Mouse (Mus musculus) stomach, embryonic 16.5 days (tissue): ENCODE results near the gene Fras1. TPM values are rescaled to one million over a fixed set of nuclear protein-coding genes. Genes with fewer than 3 reads are reported as not detected.

Experiments used
- ATAC-seq: fragments of 200-750 bp; cut with Nextera tagmentation; 2 replicates; pipeline ENCODE4 v1.8.0; 2017; ENCODE audit warnings: moderate number of reproducible peaks, moderate TSS enrichment; ENCODE audit not compliant: insufficient read depth, low FRiP score
- H3K27ac ChIP-seq: fragments of 300-500 bp; sonication (generic); 2 replicates; pipeline ENCODE4 v1.5.1; 2014; ENCODE audit warnings: low read length
- H3K27me3 ChIP-seq: fragments of 300-500 bp; sonication (generic); 2 replicates; pipeline ENCODE4 v1.6.1; 2014; ENCODE audit warnings: low read length, control low read depth, mixed read lengths; ENCODE audit not compliant: control insufficient read depth, insufficient read depth
- H3K36me3 ChIP-seq: fragments of 300-500 bp; sonication (generic); 2 replicates; pipeline ENCODE4 v1.6.1; 2014; ENCODE audit warnings: low read length; ENCODE audit not compliant: control insufficient read depth, insufficient read depth
- H3K4me1 ChIP-seq: fragments of 300-500 bp; sonication (generic); 2 replicates; pipeline ENCODE4 v1.6.1; 2014; ENCODE audit warnings: low read length, control low read depth, mixed read lengths; ENCODE audit not compliant: control insufficient read depth, insufficient read depth
- H3K4me2 ChIP-seq: fragments of 300-500 bp; sonication (generic); 2 replicates; pipeline ENCODE4 v1.6.1; 2014; ENCODE audit warnings: low read depth, low read length, mixed read lengths
- H3K4me3 ChIP-seq: fragments of 300-500 bp; sonication (generic); replicated peaks from 2 replicates; pipeline ENCODE4 v1.5.1; 2014; ENCODE audit warnings: mild to moderate bottlenecking, low read length
- H3K9ac ChIP-seq: fragments of 300-500 bp; sonication (generic); 2 replicates; pipeline ENCODE4 v1.6.1; 2014; ENCODE audit warnings: low read length
- H3K9me3 ChIP-seq: fragments of 300-500 bp; sonication (generic); replicated peaks from 2 replicates; pipeline ENCODE4 v1.6.1; 2016; ENCODE audit warnings: low read length, control low read depth; ENCODE audit not compliant: control insufficient read depth
- WGBS: fragments of 180-500 bp; shearing (Covaris S2); extraction: QIAGEN DNeasy Blood & Tissue Kit; methylation state at CpG from one replicate; pipeline ENCODE4 v1.1.7; 2014; 5-methylcytosine and 5-hydroxymethylcytosine counted together
- polyA plus RNA-seq: library from polyadenylated mRNA; unstranded; fragments of >200 nt; fragmentation: Nextera tagmentation; extraction: Ambion mirVana; gene quantifications from 2 replicates; pipeline ENCODE4 v1.2.1, GENCODE M21; 2015

Fras1 gene
- polyA plus RNA-seq, 1 experiment from 2014 or later = 18.3 TPM

GRCm38 (mm10) chr5:96718601-96719000 lies 344.8 kb downstream of the Fras1 start:
- H3K4me2 ChIP-seq = no peak overlapping the region
- no peak for ATAC-seq
- no peaks in the 10 kb centered on the region for H3K4me1 ChIP-seq
- no peaks in the 10 kb centered on the region for H3K36me3 ChIP-seq
- H3K4me3 ChIP-seq = no peak overlapping the region
- no peaks in the 10 kb centered on the region for H3K27me3 ChIP-seq
- H3K9me3 ChIP-seq = no peaks in the 10 kb centered on the region
- no peak overlapping the region for H3K9ac ChIP-seq
- WGBS = 84% methylated on average over 5 of the region's 5 CpGs
- H3K27ac ChIP-seq = no peak overlapping the region

- Histone ChIP-seq H3K4me1 (no peaks in the 10 kb centered on the region), H3K9ac (no peak overlapping the region), H3K9me3 (no peaks in the 10 kb centered on the region), H3K4me3 (no peak overlapping the region), H3K4me2 (no peak overlapping the region), H3K27ac (no peak overlapping the region), H3K27me3 (no peaks in the 10 kb centered on the region), H3K36me3 (no peaks in the 10 kb centered on the region)
- 84% methylated on average over 5 of the region's 5 CpGs for WGBS
- no peak for ATAC-seq
These were observed 345.5 kb downstream of the Fras1 start for GRCm38 (mm10) chr5:96719221-96719620.

GRCm38 (mm10) chr5:96722690-96723089 lies 348.9 kb downstream of the Fras1 start:
- ATAC-seq = no peak
- Histone ChIP-seq H3K4me3 (no peak overlapping the region), H3K9me3 (no peaks in the 10 kb centered on the region), H3K36me3 (no peaks in the 10 kb centered on the region), H3K4me1 (no peaks in the 10 kb centered on the region), H3K9ac (no peak overlapping the region), H3K27ac (no peak overlapping the region), H3K4me2 (no peak overlapping the region), H3K27me3 (no peaks in the 10 kb centered on the region)
- WGBS = 68% methylated on average over 3 of the region's 3 CpGs

- WGBS = 70% methylated on average over 15 of the region's 15 CpGs
- Histone ChIP-seq H3K27ac (no peak overlapping the region), H3K9ac (no peak overlapping the region), H3K4me1 (no peaks in the 10 kb centered on the region), H3K27me3 (no peaks in the 10 kb centered on the region), H3K4me2 (no peak overlapping the region), H3K36me3 (0 out of 2 replicates have a peak, but pooled peaks cover 8% of the 10 kb centered on the region), H3K9me3 (no peaks in the 10 kb centered on the region), H3K4me3 (no peak overlapping the region)
- no peak for ATAC-seq
These were observed 365.6 kb downstream of the Fras1 start for GRCm38 (mm10) chr5:96739138-96739878.

GRCm38 (mm10) chr5:96747195-96747984 lies 373.6 kb downstream of the Fras1 start:
- Histone ChIP-seq H3K27ac (no peak overlapping the region), H3K9me3 (no peaks in the 10 kb centered on the region), H3K4me1 (peaks cover 3% of the 10 kb centered on the region; the same call in 1 of the 2 replicates), H3K36me3 (no peaks in the 10 kb centered on the region), H3K4me3 (no peak overlapping the region), H3K27me3 (no peaks in the 10 kb centered on the region), H3K9ac (no peak overlapping the region), H3K4me2 (no peak overlapping the region)
- WGBS = 70% methylated on average over 8 of the region's 8 CpGs
- no peak for ATAC-seq

GRCm38 (mm10) chr5:96757615-96758014 lies 383.9 kb downstream of the Fras1 start:
- Histone ChIP-seq H3K36me3 (no peaks in the 10 kb centered on the region), H3K9ac (no peak overlapping the region), H3K4me1 (no peaks in the 10 kb centered on the region), H3K4me3 (no peak overlapping the region), H3K9me3 (no peaks in the 10 kb centered on the region), H3K27ac (no peak overlapping the region), H3K4me2 (no peak overlapping the region), H3K27me3 (no peaks in the 10 kb centered on the region)
- WGBS = 82% methylated on average over 7 of the region's 7 CpGs
- no peak for ATAC-seq

GRCm38 (mm10) chr5:96762021-96762420 lies 388.3 kb downstream of the Fras1 start:
- WGBS = 86% methylated on average over 1 of the region's 1 CpGs
- Histone ChIP-seq H3K9ac (no peak overlapping the region), H3K27me3 (no peaks in the 10 kb centered on the region), H3K4me1 (no peaks in the 10 kb centered on the region), H3K4me3 (no peak overlapping the region), H3K4me2 (no peak overlapping the region), H3K9me3 (no peaks in the 10 kb centered on the region), H3K27ac (no peak overlapping the region), H3K36me3 (no peaks in the 10 kb centered on the region)
- ATAC-seq = no peak

- Histone ChIP-seq H3K27ac (no peak overlapping the region), H3K4me2 (no peak overlapping the region), H3K9ac (no peak overlapping the region), H3K4me3 (no peak overlapping the region), H3K27me3 (no peaks in the 10 kb centered on the region), H3K9me3 (no peaks in the 10 kb centered on the region), H3K36me3 (no peaks in the 10 kb centered on the region), H3K4me1 (no peaks in the 10 kb centered on the region)
- 59% methylated on average over 10 of the region's 10 CpGs for WGBS
- no peak for ATAC-seq
These were observed 395.2 kb downstream of the Fras1 start for GRCm38 (mm10) chr5:96768846-96769471.
